Mouse (Mus musculus) regulatory T cell (primary cell): ENCODE measurements at regions not wholly inside any gene's neighbourhood (a gene's known extent, or its start where the extent isn't known, plus 50 kb on each side); places are given as distances from the start of the nearest gene placed in this dataset.
"Not testable (repeated sequence)": the region's sequence is repeated elsewhere in the genome, so short reads cannot be mapped to it uniquely, and the experiment has no call there.

Experiments used
- in situ Hi-C: fragments of 300-600 bp; cut with MboI, MseI; formaldehyde crosslinking; loops from one replicate; pipeline ENCODE4 v1.15.1; 2025; ENCODE audit warnings: high pct_unique_total_duplicates

- in situ Hi-C loops: loop anchor here (25.0 kb wide), 1 partner anchor 530 kb away; no protein-coding TSS in a partner anchor
These were observed 1174.3 kb downstream of the Gm37988 start for GRCm38 (mm10) chr1:5982024-5982423.

- in situ Hi-C loops: not testable (repeated sequence)
These were observed 1198.1 kb downstream of the Gm37988 start for GRCm38 (mm10) chr1:6005761-6006160.
